Mouse (Mus musculus): Measurements from ENCODE around the gene Adcy7. TPM values are rescaled to one million over a fixed set of nuclear protein-coding genes. Genes with fewer than 3 reads are reported as not detected.
A peak's percentile ranks its signal among the peaks of the same experiment; 100 is the strongest.

Adcy7 gene
- total RNA-seq, 2 experiments from 2014 or later: 4.6 to 6.4 TPM

- no peak for DNase-seq
Observed at GRCm38 (mm10) chr8:88273051-88273430, 838 bp downstream of the Adcy7 start.

- no peak for DNase-seq
Observed at GRCm38 (mm10) chr8:88274090-88274489, 1.9 kb downstream of the Adcy7 start.

GRCm38 (mm10) chr8:88279220-88279619 lies 7.0 kb downstream of the Adcy7 start:
- no peak for DNase-seq

GRCm38 (mm10) chr8:88279670-88280069 lies 7.5 kb downstream of the Adcy7 start:
- peak; percentile 42 to 58 for DNase-seq

GRCm38 (mm10) chr8:88280904-88281303 lies 8.7 kb downstream of the Adcy7 start:
- no peak for DNase-seq

GRCm38 (mm10) chr8:88282684-88283083 lies 10.5 kb downstream of the Adcy7 start:
- DNase-seq: peak; percentile 89 to 93

- no peak for DNase-seq
Observed at GRCm38 (mm10) chr8:88283243-88284115, 11.3 kb downstream of the Adcy7 start.

GRCm38 (mm10) chr8:88284738-88285137 lies 12.5 kb downstream of the Adcy7 start:
- peak; percentile 41 to 57 for DNase-seq

GRCm38 (mm10) chr8:88285469-88286356 lies 13.5 kb downstream of the Adcy7 start:
- DNase-seq: peak in 1 of 2 experiments; percentile 43

- no peak for DNase-seq
Observed at GRCm38 (mm10) chr8:88286421-88286960, 14.3 kb downstream of the Adcy7 start.

GRCm38 (mm10) chr8:88288622-88289242 lies 16.5 kb downstream of the Adcy7 start:
- peak; percentile 53 to 60 for DNase-seq

GRCm38 (mm10) chr8:88289901-88290300 lies 17.7 kb downstream of the Adcy7 start:
- no peak for DNase-seq

- DNase-seq: no peak
Observed at GRCm38 (mm10) chr8:88290326-88291304, 18.4 kb downstream of the Adcy7 start.

- DNase-seq: no peak
Observed at GRCm38 (mm10) chr8:88291305-88291690, 19.1 kb downstream of the Adcy7 start.

GRCm38 (mm10) chr8:88292926-88293325 lies 20.7 kb downstream of the Adcy7 start:
- DNase-seq: no peak

GRCm38 (mm10) chr8:88293590-88294356 lies 21.6 kb downstream of the Adcy7 start:
- DNase-seq: peak in 1 of 2 experiments; percentile 64

- DNase-seq: no peak
Observed at GRCm38 (mm10) chr8:88294977-88295376, 22.8 kb downstream of the Adcy7 start.

GRCm38 (mm10) chr8:88297976-88298732 lies 26.0 kb downstream of the Adcy7 start:
- peak; percentile 49 to 82 for DNase-seq

- DNase-seq: no peak
Observed at GRCm38 (mm10) chr8:88298733-88299103, 26.5 kb downstream of the Adcy7 start.
